Mouse (Mus musculus) CH12.LX (cell line): ENCODE data around the gene Ak8.

Experiments used
- BHLHE40 ChIP-seq: IDR thresholded peaks from 2 replicates; pipeline ENCODE4 v1.6.1; 2011; ENCODE audit warnings: mild to moderate bottlenecking, low read depth, low read length, improper control_type of control experiment
- CHD2 ChIP-seq: IDR thresholded peaks from 2 replicates; pipeline ENCODE4 v1.6.1; 2011; ENCODE audit warnings: low read length, improper control_type of control experiment
- CTCF ChIP-seq, 2 experiments: IDR thresholded peaks in 1 of 2; conservative IDR thresholded peaks in 1 of 2; 2 replicates each; pipeline ENCODE4 v1.5.1; 2011 to 2012; ENCODE audit warnings: low read depth in 2 of 2, low read length in 2 of 2, improper control_type of control experiment in 1 of 2, inconsistent platforms in 1 of 2, mild to moderate bottlenecking in 1 of 2, moderate library complexity in 1 of 2
- EP300 ChIP-seq: IDR thresholded peaks from 2 replicates; pipeline ENCODE4 v1.6.1; 2011; ENCODE audit warnings: low read length, improper control_type of control experiment
- ETS1 ChIP-seq: conservative IDR thresholded peaks from 2 replicates; pipeline ENCODE4 v1.6.1; 2012; ENCODE audit warnings: low read depth, mild to moderate bottlenecking, inconsistent platforms, low read length, improper control_type of control experiment, moderate library complexity
- MAFK ChIP-seq: IDR thresholded peaks from 2 replicates; pipeline ENCODE4 v1.6.1; 2011; ENCODE audit warnings: low read length, improper control_type of control experiment; ENCODE audit not compliant: insufficient replicate concordance
- MAX ChIP-seq: IDR thresholded peaks from 2 replicates; pipeline ENCODE4 v1.6.1; 2011; ENCODE audit warnings: low read length, improper control_type of control experiment
- MYC ChIP-seq: IDR thresholded peaks from 2 replicates; pipeline ENCODE4 v1.6.1; 2011; ENCODE audit warnings: low read depth, mild to moderate bottlenecking, improper control_type of control experiment, low read length
- POLR2A ChIP-seq: IDR thresholded peaks from 2 replicates; pipeline ENCODE4 v1.6.1; 2011; ENCODE audit warnings: low read depth, mild to moderate bottlenecking, improper control_type of control experiment, low read length
- POLR2AphosphoS2 ChIP-seq: IDR thresholded peaks from 2 replicates; pipeline ENCODE4 v1.6.1; 2011; ENCODE audit warnings: low read depth, low read length, improper control_type of control experiment
- TBP ChIP-seq: conservative IDR thresholded peaks from 2 replicates; pipeline ENCODE4 v1.6.1; 2011; ENCODE audit warnings: low read depth, low read length, improper control_type of control experiment
- TCF12 ChIP-seq: IDR thresholded peaks from 2 replicates; pipeline ENCODE4 v1.6.1; 2014; ENCODE audit warnings: low read depth, mild to moderate bottlenecking, inconsistent platforms, low read length, improper control_type of control experiment
- USF2 ChIP-seq: conservative IDR thresholded peaks from 2 replicates; pipeline ENCODE4 v1.6.1; 2011; ENCODE audit warnings: low read depth, low read length, improper control_type of control experiment
- ZKSCAN1 ChIP-seq: IDR thresholded peaks from 2 replicates; pipeline ENCODE4 v1.6.1; 2012; ENCODE audit warnings: low read depth, inconsistent platforms, low read length, improper control_type of control experiment, borderline replicate concordance

DNA sequence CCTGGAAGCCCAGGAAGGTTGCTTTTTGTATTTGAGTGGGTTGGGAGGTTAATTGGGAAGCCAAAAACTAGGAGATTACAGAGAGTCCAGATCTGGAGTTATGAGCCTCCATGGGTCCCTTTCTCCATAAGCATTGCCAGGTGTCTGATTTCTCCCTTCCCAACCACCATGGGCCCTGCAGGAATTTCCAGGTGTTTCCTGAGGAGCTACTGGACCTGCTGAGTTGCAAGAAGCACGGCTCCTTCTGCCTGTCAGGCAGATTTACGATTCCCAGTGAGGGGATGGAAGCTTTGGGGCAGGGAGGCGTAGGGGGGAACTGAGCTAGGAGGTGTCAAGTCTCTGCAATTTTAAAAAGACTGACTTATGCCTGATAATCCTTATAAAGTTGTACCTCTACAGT, 34.1 kb upstream of the Ak8 start:
- TF ChIP-seq POLR2A (no peak), CTCF (conservative IDR thresholded peaks at IDR 0.05 in 1 of 2, IDR thresholded peaks at IDR 0.05 in 1 of 2; ENCODE audit: low read depth in 2 of 2, low read length in 2 of 2) (no peak), MAFK (no peak), EP300 (no peak), POLR2AphosphoS2 (no peak), CHD2 (no peak), TBP (no peak), TCF12 (no peak), MYC (no peak), ZKSCAN1 (no peak), ETS1 (no peak), USF2 (no peak), BHLHE40 (no peak), MAX (no peak)
